Mouse (Mus musculus): ENCODE results near the gene Stxbp3. TPM values are rescaled to one million over a fixed set of nuclear protein-coding genes. Genes with fewer than 3 reads are reported as not detected.
"Not testable (repeated sequence)": the region's sequence is repeated elsewhere in the genome, so short reads cannot be mapped to it uniquely, and the experiment has no call there.

Stxbp3 gene
- polyA plus RNA-seq (2015; fragmentation: Nextera tagmentation; extraction: Ambion mirVana), result 42.1 and 44.0 TPM in 2 replicates

DNA sequence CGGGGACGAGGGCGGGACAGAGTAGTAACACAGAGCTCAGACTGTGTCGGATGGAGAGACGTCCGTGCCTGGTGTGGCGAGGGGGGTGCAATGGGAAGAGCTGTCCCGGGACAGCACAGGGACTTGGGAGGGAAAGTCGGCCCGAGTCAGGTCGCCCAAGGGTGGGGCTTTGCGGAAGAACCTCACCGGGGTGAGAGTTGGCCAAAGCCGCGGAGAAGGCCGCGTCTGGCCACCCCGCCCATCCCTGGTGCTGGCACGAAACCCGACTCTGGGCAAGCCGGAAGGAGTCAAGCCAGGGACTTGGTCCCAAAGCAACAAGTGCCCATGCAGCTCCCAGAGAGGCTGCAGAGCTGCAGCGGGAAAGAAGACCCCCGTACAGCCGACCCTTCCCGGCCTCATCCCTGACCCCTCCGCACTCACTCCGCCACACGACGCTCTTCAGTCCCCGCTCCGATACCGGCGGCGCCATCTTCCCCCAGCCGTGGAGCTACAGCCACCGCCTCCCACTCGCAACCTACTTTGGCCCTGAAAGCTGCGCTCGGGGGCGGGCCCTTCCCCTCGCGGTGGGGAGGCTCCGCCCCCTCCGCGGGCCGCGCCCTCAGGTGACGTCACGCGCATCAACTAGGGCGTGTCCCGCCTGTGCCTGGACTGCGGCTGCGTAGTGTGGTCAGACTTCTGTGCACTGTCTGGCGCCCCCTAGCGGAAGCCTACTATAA is at the start of gene Stxbp3:
Stxbp3 (minus strand) TSS at position 527 of the 716 bp plus-strand sequence.
- no peaks in the 10 kb centered on the region for H3K36me3 ChIP-seq
- H3K4me3 ChIP-seq (replicated peaks), result peak within 1 kb of the TSS; percentile 68
- H3K9me3 ChIP-seq (replicated peaks), result no peaks in the 10 kb centered on the region
- H3K27me3 ChIP-seq, result no peaks in the 10 kb centered on the region
- H3K9ac ChIP-seq, result peak within 1 kb of the TSS; percentile 68
- peak; percentile 96 for ATAC-seq (ENCODE audit: insufficient number of reproducible peaks, low FRiP score, low TSS enrichment, low read depth)
- peak within 1 kb of the TSS; percentile 59 for H3K4me2 ChIP-seq (replicated peaks)
- WGBS, result under 1% methylated on average over 56 of the region's 56 CpGs
- peaks cover 13% of the 10 kb centered on the region for H3K4me1 ChIP-seq
- peak within 1 kb of the TSS; percentile 92 for H3K27ac ChIP-seq (replicated peaks)

DNA sequence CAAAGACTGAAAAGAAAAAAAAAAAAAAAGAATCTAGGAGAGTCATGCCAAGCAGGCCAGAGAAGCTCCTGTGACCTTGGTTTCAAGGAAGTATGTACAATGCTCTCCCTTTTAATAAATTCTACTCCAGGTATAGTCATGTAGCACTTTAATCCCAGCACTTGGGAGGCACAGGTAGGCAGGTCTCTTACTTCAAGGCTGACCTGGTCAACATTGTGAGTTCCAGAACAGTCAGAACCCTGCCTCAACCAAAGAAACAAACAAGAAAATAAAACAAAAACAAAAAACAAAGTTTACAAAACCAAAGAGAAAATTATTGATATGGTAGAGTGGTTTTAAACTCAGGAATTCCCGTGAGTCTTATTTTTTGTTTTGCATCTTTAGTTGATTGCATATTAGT is 49.6 kb upstream of the Stxbp3 start, which contains the start of gene Fndc7:
Fndc7 (minus strand) TSS at position 101 of the 400 bp plus-strand sequence.
- no peaks in the 10 kb centered on the region; the same call in 1 of the 2 replicates for H3K4me1 ChIP-seq
- H3K9me3 ChIP-seq (replicated peaks), result no peaks in the 10 kb centered on the region
- H3K36me3 ChIP-seq, result no peaks in the 10 kb centered on the region
- H3K27me3 ChIP-seq, result no peaks in the 10 kb centered on the region
- no peak within 1 kb of the TSS for H3K9ac ChIP-seq
- H3K4me3 ChIP-seq (replicated peaks), result no peak within 1 kb of the TSS
- no peak for ATAC-seq (ENCODE audit: insufficient number of reproducible peaks, low FRiP score, low TSS enrichment, low read depth)
- 80% methylated on average over 1 of the region's 1 CpGs for WGBS
- H3K27ac ChIP-seq (replicated peaks), result no peak within 1 kb of the TSS
- no peak within 1 kb of the TSS for H3K4me2 ChIP-seq (replicated peaks)

DNA sequence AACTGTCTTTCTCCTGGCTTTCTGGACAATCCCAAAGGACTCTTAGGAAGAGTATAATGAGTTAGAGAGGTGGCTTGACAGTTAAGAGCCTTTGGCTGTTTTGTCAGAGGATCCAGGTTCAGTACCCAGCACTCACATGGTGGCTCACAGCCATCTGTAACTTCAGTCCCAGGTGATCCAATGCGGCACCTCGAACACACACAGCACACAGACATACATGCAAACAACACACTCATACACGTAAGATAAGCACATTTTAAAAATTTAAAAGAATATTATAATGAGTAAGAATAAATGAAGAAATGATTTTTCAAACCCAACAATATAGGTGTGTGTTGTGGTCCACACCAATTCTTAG is 47.3 kb upstream of the Stxbp3 start:
- H3K9ac ChIP-seq, result no peak overlapping the region
- no peak for ATAC-seq (ENCODE audit: insufficient number of reproducible peaks, low FRiP score, low TSS enrichment, low read depth)
- 94% methylated on average over 3 of the region's 3 CpGs for WGBS

DNA sequence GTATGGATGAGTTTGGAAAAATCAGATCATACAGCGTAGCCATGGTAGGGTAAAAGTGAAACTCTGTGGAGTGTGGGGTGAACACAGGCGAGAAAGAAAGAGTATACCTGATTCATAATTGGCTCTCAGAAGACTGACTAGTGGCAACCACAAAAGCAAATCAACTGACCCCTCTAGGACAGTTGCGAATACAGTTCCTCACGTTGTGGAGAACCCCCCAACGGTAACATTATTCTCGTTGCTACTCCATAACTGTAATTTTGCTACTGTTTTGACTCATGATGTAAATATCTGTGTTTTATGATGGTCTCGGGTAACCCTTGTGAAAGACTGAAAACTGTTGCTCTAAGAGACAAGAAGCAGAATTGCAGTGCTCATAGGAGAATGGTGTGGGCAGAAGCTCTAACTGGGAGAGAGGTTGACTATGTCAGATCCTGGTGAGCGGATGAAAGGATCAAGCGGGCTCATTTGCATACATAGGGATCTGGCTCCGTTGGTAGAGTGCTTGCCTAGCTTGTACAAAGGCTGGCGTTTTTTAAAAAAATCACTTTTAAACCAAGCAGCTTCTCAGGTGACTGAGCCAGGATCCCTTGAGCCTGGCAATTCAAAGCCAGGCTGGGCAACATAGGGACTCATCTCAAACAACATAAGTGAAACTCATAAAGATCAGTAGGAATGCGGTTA is 46.8 kb upstream of the Stxbp3 start:
- 70% methylated on average over 12 of the region's 12 CpGs for WGBS

More for the DNA sequence above, 47.3 kb upstream of the Stxbp3 start:
- no peak overlapping the region for H3K27ac ChIP-seq (replicated peaks)
- H3K4me2 ChIP-seq (replicated peaks), result no peak overlapping the region
- no peaks in the 10 kb centered on the region for H3K27me3 ChIP-seq
- no peaks in the 10 kb centered on the region for H3K36me3 ChIP-seq
- H3K4me1 ChIP-seq, result no peaks in the 10 kb centered on the region; the same call in 1 of the 2 replicates
- no peaks in the 10 kb centered on the region for H3K9me3 ChIP-seq (replicated peaks)
- no peak overlapping the region for H3K4me3 ChIP-seq (replicated peaks)

DNA sequence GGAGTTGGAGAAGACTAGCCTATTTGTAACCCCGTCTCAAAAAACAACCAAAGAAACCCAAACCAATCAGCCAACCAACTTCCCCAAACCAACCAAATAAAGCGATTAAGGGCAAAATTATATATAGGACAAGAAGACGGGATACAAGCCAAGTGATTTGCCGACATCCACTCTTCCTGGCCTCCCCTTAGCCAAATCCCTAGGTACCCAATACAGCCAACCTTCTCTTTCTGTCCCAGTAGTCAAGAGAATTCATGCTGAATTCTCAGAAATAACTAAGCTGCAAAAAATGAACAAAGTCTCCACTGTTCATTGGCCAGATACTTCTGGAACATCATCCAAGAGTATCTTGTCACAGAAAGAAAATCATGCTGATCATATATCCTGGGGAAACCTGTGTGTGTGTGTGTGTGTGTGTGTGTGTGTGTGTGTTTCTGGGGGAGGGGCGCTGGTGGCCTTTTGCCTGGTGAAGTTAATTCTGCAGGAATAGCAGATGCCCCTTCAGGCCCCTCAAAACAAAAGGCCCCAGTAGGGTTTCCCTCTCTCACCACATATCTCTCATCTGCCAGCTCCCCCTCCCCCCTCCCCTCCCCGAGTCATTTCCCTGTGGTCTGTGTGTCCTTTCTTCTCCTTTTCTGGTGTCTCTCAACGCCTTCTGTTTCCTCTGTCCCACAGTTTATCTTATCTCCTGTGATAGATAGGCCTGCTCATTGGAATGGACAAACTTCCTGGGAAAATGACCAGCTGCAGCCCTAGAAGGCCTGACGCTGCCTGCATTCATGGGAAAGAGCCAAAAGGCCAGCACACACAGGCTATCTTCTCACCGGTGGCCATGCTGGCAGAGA is 45.6 kb upstream of the Stxbp3 start:
- Histone ChIP-seq H3K4me3 (replicated peaks) (no peak overlapping the region), H3K9me3 (replicated peaks) (no peaks in the 10 kb centered on the region), H3K27me3 (no peaks in the 10 kb centered on the region), H3K36me3 (no peaks in the 10 kb centered on the region), H3K27ac (replicated peaks) (no peak overlapping the region), H3K4me2 (replicated peaks) (no peak overlapping the region), H3K9ac (no peak overlapping the region), H3K4me1 (peaks cover 5% of the 10 kb centered on the region)
- 53% methylated on average over 9 of the region's 9 CpGs for WGBS
- ATAC-seq (ENCODE audit: insufficient number of reproducible peaks, low FRiP score, low TSS enrichment, low read depth), result no peak

More for the DNA sequence above, 46.8 kb upstream of the Stxbp3 start:
- no peaks in the 10 kb centered on the region; the same call in 1 of the 2 replicates for H3K4me1 ChIP-seq
- no peaks in the 10 kb centered on the region for H3K27me3 ChIP-seq
- no peaks in the 10 kb centered on the region for H3K36me3 ChIP-seq
- H3K4me2 ChIP-seq (replicated peaks), result no peak overlapping the region
- no peak overlapping the region for H3K4me3 ChIP-seq (replicated peaks)
- H3K9me3 ChIP-seq (replicated peaks), result no peaks in the 10 kb centered on the region
- no peak overlapping the region for H3K9ac ChIP-seq
- ATAC-seq (ENCODE audit: insufficient number of reproducible peaks, low FRiP score, low TSS enrichment, low read depth), result no peak
- H3K27ac ChIP-seq (replicated peaks), result no peak overlapping the region

DNA sequence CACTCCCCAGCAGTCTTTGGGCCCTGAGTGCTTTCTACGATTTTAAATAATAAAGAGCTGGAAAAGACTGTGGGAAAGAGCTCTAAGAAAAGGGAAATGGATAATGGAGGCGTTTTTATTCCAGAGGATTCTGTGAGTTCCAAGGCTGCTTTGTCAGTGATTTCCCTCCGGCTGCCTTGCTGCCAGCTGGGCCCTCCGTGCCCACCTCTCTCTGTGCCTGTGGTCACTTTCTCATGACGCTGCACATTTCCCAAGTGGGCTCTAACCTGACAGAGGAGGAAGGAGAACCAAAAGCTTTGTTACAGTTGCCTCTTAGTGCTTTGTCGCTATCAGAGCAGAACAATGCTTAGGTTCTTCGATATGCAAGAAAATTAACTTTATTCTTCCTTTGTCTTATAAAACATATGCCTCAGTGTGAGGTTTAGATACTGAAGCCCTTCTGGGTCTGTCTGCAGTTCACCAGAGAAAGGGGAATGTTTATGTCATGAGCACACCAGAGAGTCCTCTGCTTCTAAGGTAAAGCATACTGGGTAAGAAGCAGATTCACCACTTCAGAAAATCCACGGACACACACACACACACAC is 44.5 kb upstream of the Stxbp3 start:
- Histone ChIP-seq H3K36me3 (no peaks in the 10 kb centered on the region), H3K4me1 (peaks cover 11% of the 10 kb centered on the region), H3K9me3 (replicated peaks) (no peaks in the 10 kb centered on the region), H3K4me2 (replicated peaks) (no peak overlapping the region), H3K9ac (no peak overlapping the region), H3K27ac (replicated peaks) (no peak overlapping the region), H3K4me3 (replicated peaks) (no peak overlapping the region), H3K27me3 (no peaks in the 10 kb centered on the region)
- 67% methylated on average over 8 of the region's 8 CpGs for WGBS
- no peak for ATAC-seq (ENCODE audit: insufficient number of reproducible peaks, low FRiP score, low TSS enrichment, low read depth)

DNA sequence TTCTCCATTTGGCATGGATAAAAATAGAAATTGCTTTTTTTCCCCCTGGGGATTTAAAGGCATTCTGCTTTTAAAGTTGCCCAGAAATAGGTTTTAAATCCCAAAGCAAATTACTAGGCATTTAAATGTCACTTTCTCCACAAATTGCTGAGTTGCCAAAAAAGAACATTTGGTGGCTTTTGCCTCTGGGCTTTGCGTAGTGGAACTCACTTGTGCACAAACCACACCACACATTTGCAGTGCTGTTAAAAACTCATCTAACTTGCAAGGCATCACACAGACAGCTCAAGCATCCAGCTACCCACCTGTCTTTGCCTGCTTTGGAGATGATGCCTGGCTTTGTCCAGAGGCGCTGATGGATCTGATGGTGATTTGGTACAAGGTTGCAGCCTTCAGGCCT is 42.7 kb upstream of the Stxbp3 start:
- no peak overlapping the region for H3K4me3 ChIP-seq (replicated peaks)
- H3K9me3 ChIP-seq (replicated peaks), result no peaks in the 10 kb centered on the region
- no peak overlapping the region for H3K27ac ChIP-seq (replicated peaks)
- H3K27me3 ChIP-seq, result no peaks in the 10 kb centered on the region
- no peaks in the 10 kb centered on the region for H3K36me3 ChIP-seq
- no peak for ATAC-seq (ENCODE audit: insufficient number of reproducible peaks, low FRiP score, low TSS enrichment, low read depth)
- WGBS, result 58% methylated on average over 2 of the region's 2 CpGs
- H3K4me1 ChIP-seq, result peaks cover 19% of the 10 kb centered on the region
- no peak overlapping the region for H3K4me2 ChIP-seq (replicated peaks)
- no peak overlapping the region for H3K9ac ChIP-seq

DNA sequence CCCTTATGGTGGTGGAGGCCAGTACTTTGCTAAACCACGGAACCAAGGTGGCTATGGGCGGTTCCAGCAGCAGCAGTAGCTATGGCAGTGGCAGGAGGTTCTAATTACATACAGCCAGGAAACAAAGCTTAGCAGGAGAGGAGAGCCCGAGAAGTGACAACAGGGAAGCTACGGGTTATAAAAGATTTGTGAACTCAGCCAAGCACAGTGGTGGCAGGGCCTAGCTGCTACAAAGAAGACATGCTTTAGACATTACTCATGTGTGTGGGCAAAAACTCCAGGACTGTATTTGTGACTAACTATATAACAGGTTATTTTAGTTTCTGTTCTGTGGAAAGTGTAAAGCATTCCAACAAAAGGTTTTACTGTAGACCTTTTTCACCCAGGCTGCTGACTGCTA is 41.5 kb upstream of the Stxbp3 start:
- H3K9ac ChIP-seq; H3K36me3 ChIP-seq; H3K27me3 ChIP-seq; H3K4me3 ChIP-seq (replicated peaks); H3K9me3 ChIP-seq (replicated peaks); ATAC-seq (ENCODE audit: insufficient number of reproducible peaks, low FRiP score, low TSS enrichment, low read depth); H3K4me2 ChIP-seq (replicated peaks): not testable (repeated sequence)
- Histone ChIP-seq H3K27ac (replicated peaks) (peak overlapping the region; percentile 59; the same call in 1 of the 2 replicates), H3K4me1 (peaks cover 19% of the 10 kb centered on the region)
- WGBS, result 25% methylated on average over 4 of the region's 4 CpGs

DNA sequence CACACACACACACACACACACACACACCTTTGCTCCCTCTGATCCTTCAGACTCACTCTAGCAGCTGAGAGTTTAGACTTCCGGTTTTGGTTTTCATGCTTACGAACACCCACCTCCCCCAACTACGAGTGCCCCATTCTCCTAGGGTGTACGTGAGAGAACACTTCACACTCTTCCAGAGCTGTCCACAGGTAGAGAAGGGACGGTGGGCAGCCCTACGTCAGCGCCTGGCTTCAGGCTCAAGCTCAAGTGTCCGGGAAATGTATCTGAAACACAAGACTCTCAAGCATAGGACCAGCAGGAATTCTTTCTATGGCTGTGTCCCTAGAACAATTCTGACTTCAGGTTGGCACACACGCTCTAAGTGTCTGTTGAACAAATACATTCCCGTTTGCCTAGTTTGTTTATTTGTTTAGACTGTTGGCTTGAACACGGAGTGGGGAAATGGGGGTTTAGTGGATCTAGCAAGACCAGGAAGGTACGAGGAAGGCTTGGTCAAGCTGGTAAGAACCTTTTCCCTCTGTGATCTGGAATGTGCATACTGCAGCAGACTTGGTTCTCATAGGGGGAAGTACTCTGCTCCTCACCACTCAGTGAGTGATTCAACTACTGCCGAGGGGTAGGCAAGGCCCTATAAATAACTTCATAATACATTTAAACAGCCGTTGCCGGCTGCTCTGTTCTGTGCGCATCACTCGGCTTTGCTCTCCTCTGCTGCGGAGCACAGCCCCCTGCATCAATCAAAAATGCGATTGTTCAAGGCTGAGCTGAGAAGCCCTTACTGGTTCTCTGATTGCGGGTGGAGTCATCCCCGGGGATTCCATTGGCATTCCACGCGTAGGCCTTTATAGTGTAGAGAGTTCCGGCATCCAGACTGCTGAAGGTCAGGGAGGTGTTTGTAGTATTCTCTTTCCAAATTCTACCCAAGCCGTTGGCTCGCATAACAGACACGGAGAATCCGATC is 40.5 kb upstream of the Stxbp3 start:
- ATAC-seq (ENCODE audit: insufficient number of reproducible peaks, low FRiP score, low TSS enrichment, low read depth), result peak; percentile 73; the same call in 1 of the 2 replicates
- WGBS, result 55% methylated on average over 28 of the region's 28 CpGs

DNA sequence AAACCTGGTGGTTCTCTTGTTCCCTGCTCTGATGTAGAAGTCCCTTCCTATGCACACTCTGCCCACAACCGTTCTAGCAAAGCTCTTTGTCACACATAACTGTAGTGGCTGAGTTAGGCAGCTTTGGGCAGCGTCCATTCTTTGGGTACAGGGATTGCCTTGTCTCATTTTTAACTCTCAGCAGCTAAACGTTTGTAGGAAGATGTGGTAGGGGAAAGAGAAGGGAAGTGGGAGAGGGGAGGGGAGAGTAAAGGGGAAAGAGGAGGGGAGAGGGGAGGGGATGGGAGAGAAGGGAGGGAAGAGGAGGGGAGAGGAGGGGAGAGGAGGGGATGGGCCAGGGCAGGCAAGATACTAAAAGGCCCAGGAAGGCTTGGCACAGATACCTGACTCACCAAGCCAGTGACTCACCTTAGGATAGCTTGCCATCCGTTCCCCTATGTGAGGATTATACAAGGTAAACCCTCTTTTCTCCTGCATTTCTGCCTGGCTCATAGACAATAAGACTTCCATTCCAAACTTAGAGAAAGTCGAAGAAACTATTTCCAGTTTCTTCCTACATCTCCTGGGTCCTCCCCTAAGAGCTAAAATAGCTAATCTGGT is 39.6 kb upstream of the Stxbp3 start:
- Histone ChIP-seq H3K27me3 (no peaks in the 10 kb centered on the region), H3K4me1 (peaks cover 19% of the 10 kb centered on the region), H3K4me2 (replicated peaks) (no peak overlapping the region), H3K27ac (replicated peaks) (0 out of 2 replicates have a peak overlapping the region, but pooled peaks have one; percentile 3), H3K4me3 (replicated peaks) (no peak overlapping the region), H3K9ac (no peak overlapping the region), H3K9me3 (replicated peaks) (no peaks in the 10 kb centered on the region), H3K36me3 (no peaks in the 10 kb centered on the region)
- 52% methylated on average over 5 of the region's 5 CpGs for WGBS
- ATAC-seq (ENCODE audit: insufficient number of reproducible peaks, low FRiP score, low TSS enrichment, low read depth), result no peak

More for the DNA sequence above, 40.5 kb upstream of the Stxbp3 start:
- H3K9me3 ChIP-seq (replicated peaks), result no peaks in the 10 kb centered on the region
- peak overlapping the region; percentile 59 for H3K27ac ChIP-seq (replicated peaks)
- H3K4me3 ChIP-seq (replicated peaks), result no peak overlapping the region
- no peak overlapping the region for H3K4me2 ChIP-seq (replicated peaks)
- no peaks in the 10 kb centered on the region for H3K27me3 ChIP-seq
- no peak overlapping the region for H3K9ac ChIP-seq
- no peaks in the 10 kb centered on the region for H3K36me3 ChIP-seq
- H3K4me1 ChIP-seq, result peaks cover 19% of the 10 kb centered on the region
